Mouse (Mus musculus) midbrain, embryonic 15.5 days (tissue): ENCODE data around the gene Pold2. TPM values are rescaled to one million over a fixed set of nuclear protein-coding genes. Genes with fewer than 3 reads are reported as not detected.
A peak's percentile ranks its signal among the peaks of the same experiment; 100 is the strongest.

Source experiments
- ATAC-seq: fragments of 200-750 bp; cut with Nextera tagmentation; replicated peaks from 2 replicates; pipeline ENCODE4 v1.8.0; 2017; ENCODE audit warnings: moderate TSS enrichment
- H3K27ac ChIP-seq: fragments of 300-500 bp; sonication (generic); 2 replicates; pipeline ENCODE4 v1.5.1; 2015; ENCODE audit warnings: mild to moderate bottlenecking, inconsistent platforms
- H3K27me3 ChIP-seq: fragments of 300-500 bp; sonication (generic); replicated peaks from 2 replicates; pipeline ENCODE4 v1.6.1; 2015; ENCODE audit warnings: inconsistent platforms
- H3K36me3 ChIP-seq: fragments of 300-500 bp; sonication (generic); replicated peaks from 2 replicates; pipeline ENCODE4 v1.6.1; 2015; ENCODE audit warnings: inconsistent platforms
- H3K4me1 ChIP-seq: fragments of 300-500 bp; sonication (generic); 2 replicates; pipeline ENCODE4 v1.6.1; 2015; ENCODE audit warnings: inconsistent platforms
- H3K4me2 ChIP-seq: fragments of 300-500 bp; sonication (generic); 2 replicates; pipeline ENCODE4 v1.6.1; 2015; ENCODE audit warnings: inconsistent platforms, mild to moderate bottlenecking, moderate library complexity
- H3K4me3 ChIP-seq: fragments of 300-500 bp; sonication (generic); 2 replicates; pipeline ENCODE4 v1.5.1; 2015; ENCODE audit warnings: mild to moderate bottlenecking, inconsistent platforms
- H3K9ac ChIP-seq: fragments of 300-500 bp; sonication (generic); 2 replicates; pipeline ENCODE4 v1.6.1; 2015; ENCODE audit warnings: mild to moderate bottlenecking, inconsistent platforms
- H3K9me3 ChIP-seq: fragments of 300-500 bp; sonication (generic); 2 replicates; pipeline ENCODE4 v1.6.1; 2016; ENCODE audit warnings: inconsistent platforms
- WGBS: fragments of 180-500 bp; shearing (Covaris S2); methylation state at CpG from one replicate; pipeline ENCODE4 v1.1.7; 2015; ENCODE audit warnings: mixed read lengths; 5-methylcytosine and 5-hydroxymethylcytosine counted together
- polyA plus RNA-seq: library from polyadenylated mRNA; unstranded; fragments of >200 nt; fragmentation: Nextera tagmentation; extraction: Ambion mirVana; gene quantifications from 2 replicates; pipeline ENCODE4 v1.2.1, GENCODE M21; 2015

Pold2 gene
- polyA plus RNA-seq, 1 experiment from 2014 or later: 51.0 TPM

DNA sequence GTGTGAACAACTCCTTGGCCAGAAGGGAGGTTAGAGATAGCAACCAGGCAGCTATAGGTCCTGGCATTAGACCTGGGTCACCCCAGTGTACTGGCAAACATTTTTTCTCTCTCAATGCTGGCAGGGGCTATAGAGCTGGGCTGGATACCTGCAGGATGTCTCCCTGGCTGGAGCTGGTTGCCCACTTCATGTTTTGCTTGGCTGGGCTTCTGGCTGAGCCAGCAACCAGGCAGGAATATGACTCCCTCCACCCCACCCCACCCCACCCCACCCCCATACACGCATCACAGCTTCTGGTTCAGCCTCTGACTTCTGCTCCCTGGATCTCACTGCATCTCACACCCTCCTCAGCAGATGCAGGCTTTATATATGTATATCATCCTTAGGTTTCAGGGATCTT lies 25.8 kb downstream of the Pold2 start:
- H3K36me3 ChIP-seq: no peaks in the 10 kb centered on the region
- no peaks in the 10 kb centered on the region for H3K9me3 ChIP-seq
- H3K9ac ChIP-seq: no peak overlapping the region
- H3K4me2 ChIP-seq: no peak overlapping the region
- H3K4me3 ChIP-seq: no peak overlapping the region
- H3K27me3 ChIP-seq: no peaks in the 10 kb centered on the region
- H3K27ac ChIP-seq: no peak overlapping the region
- WGBS: 59% methylated on average over 1 of the region's 1 CpGs
- no peaks in the 10 kb centered on the region for H3K4me1 ChIP-seq
- ATAC-seq: no peak

GRCm38 (mm10) chr11:5851021-5851736 lies 26.9 kb downstream of the Pold2 start:
- 56% methylated on average over 4 of the region's 4 CpGs for WGBS
- H3K27ac ChIP-seq: no peak overlapping the region
- H3K4me3 ChIP-seq: no peak overlapping the region
- no peak overlapping the region for H3K9ac ChIP-seq
- no peak for ATAC-seq
- H3K36me3 ChIP-seq: no peaks in the 10 kb centered on the region
- H3K27me3 ChIP-seq: no peaks in the 10 kb centered on the region
- H3K4me1 ChIP-seq: no peaks in the 10 kb centered on the region
- no peak overlapping the region for H3K4me2 ChIP-seq
- H3K9me3 ChIP-seq: no peaks in the 10 kb centered on the region

DNA sequence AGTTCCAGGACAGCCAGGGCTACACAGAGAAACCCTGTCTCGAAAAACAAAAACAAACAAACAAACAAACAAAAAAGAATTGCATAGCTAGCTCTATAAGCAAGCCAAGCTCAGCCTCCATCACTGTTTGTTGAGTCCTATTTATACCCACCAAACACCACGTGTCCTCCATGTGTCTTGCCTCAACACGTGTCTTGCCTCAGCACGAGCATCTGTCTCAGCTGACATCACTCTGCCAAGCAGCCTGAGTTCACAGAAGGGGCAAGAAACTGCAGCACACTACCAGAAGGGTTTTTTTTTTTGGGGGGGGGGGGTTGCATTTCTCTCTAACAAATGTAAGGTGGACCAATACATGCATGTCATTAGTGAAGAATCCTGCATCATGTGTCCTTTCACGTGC lies 27.6 kb downstream of the Pold2 start:
- Histone ChIP-seq H3K4me1 (no peaks in the 10 kb centered on the region), H3K9ac (no peak overlapping the region), H3K27me3 (no peaks in the 10 kb centered on the region), H3K4me2 (no peak overlapping the region), H3K36me3 (no peaks in the 10 kb centered on the region), H3K9me3 (no peaks in the 10 kb centered on the region), H3K27ac (no peak overlapping the region), H3K4me3 (no peak overlapping the region)
- WGBS: 76% methylated on average over 5 of the region's 5 CpGs
- no peak for ATAC-seq

DNA sequence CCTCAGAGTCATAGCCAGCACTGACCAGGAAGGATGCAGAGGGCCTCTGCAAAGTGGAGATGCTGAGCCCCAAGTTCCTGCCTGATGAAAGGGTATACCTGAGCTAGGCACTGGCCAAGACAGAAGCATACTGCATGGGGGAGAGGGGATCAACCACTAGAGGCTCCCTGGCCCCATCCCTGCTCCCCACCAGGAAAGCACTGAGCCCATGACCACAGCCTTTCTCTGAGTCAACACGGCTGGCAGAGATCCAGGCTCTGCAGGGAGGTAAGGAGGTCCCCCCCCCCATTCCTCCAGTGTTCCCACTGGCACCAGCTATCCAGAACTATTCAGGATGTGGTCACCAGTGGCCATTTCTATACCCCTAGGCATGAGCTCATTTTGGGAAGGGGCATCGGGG lies 28.8 kb downstream of the Pold2 start:
- no peak overlapping the region for H3K27ac ChIP-seq
- no peak overlapping the region for H3K9ac ChIP-seq
- no peaks in the 10 kb centered on the region for H3K36me3 ChIP-seq
- no peaks in the 10 kb centered on the region for H3K27me3 ChIP-seq
- H3K4me1 ChIP-seq: no peaks in the 10 kb centered on the region
- H3K9me3 ChIP-seq: no peaks in the 10 kb centered on the region
- ATAC-seq: no peak
- 63% methylated on average over 2 of the region's 2 CpGs for WGBS
- no peak overlapping the region for H3K4me3 ChIP-seq
- H3K4me2 ChIP-seq: no peak overlapping the region

DNA sequence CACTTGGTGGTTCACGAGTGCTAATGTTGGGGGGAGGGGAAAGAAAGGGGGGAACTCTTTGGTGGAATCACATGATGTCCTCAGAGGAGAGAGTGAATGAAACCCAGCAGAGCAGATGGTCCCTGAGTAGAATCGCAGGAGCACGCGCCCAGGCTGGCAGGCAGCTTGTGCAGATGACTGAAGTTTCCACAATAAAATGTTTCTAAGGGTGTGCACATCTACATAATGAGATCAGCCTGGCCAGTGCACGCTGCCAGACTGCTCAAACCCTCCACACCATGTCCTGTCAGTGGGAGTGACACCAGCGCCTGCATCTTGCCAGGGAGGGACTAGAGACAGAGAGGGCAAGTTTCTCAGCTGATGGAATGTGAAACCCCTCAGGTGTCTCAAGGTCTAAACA lies 29.4 kb downstream of the Pold2 start:
- Histone ChIP-seq H3K4me3 (no peak overlapping the region), H3K4me1 (no peaks in the 10 kb centered on the region), H3K27ac (no peak overlapping the region), H3K27me3 (no peaks in the 10 kb centered on the region), H3K9me3 (no peaks in the 10 kb centered on the region), H3K4me2 (no peak overlapping the region), H3K36me3 (no peaks in the 10 kb centered on the region), H3K9ac (no peak overlapping the region)
- 0 out of 2 replicates have a peak, but pooled peaks have one; percentile 42 for ATAC-seq
- 28% methylated on average over 6 of the region's 6 CpGs for whole genome bisulfite sequencing

DNA sequence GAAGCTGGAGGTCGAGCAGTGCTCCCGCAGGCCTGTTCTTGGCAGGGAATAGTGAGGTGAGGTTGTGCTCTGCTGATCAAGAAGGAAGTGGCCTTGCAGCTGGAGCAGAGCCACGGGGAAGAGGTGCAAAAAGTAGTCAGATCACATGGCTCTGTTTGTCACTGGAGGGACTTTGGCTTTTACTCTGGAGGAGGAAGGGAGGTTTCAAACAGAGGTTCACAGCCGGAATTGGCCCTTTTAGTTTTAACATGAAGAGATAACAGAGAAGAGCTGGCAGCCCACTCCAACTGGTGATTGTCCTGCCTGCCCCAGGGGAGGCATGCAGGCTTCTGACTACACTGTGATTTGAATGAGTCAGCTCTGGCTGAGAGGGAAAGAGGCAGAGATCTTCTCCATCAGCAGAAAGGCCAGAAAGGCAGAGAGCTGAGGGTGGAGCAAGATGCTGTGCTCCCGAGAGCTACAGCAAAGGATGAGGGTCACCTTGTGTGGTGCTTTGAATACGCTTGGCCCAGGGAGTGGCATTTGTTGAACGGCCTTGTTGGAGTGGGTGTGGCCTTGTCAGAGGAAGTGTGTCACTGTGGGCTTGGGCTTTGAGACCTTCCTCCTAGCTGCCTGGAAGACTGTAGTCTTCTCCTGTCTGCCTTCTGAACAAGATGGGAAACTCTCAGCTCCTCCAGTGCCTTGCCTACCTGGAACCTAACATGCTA lies 31.3 kb downstream of the Pold2 start:
- ATAC-seq: no peak
- no peaks in the 10 kb centered on the region for H3K9me3 ChIP-seq
- H3K36me3 ChIP-seq: no peaks in the 10 kb centered on the region
- H3K4me3 ChIP-seq: no peak overlapping the region
- no peak overlapping the region for H3K9ac ChIP-seq
- no peak overlapping the region for H3K27ac ChIP-seq
- H3K4me1 ChIP-seq: no peaks in the 10 kb centered on the region
- 81% methylated on average over 7 of the region's 7 CpGs for WGBS
- no peak overlapping the region for H3K4me2 ChIP-seq
- no peaks in the 10 kb centered on the region for H3K27me3 ChIP-seq

- no peak overlapping the region for H3K4me3 ChIP-seq
- WGBS: 82% methylated on average over 3 of the region's 3 CpGs
- no peak for ATAC-seq
These were observed 35.0 kb downstream of the Pold2 start for GRCm38 (mm10) chr11:5843131-5843530.

GRCm38 (mm10) chr11:5841751-5842150 lies 36.3 kb downstream of the Pold2 start:
- Histone ChIP-seq H3K4me2 (no peak overlapping the region), H3K27ac (no peak overlapping the region), H3K4me1 (peaks cover 11% of the 10 kb centered on the region; the same call in 1 of the 2 replicates), H3K9me3 (no peaks in the 10 kb centered on the region), H3K36me3 (no peaks in the 10 kb centered on the region), H3K4me3 (no peak overlapping the region), H3K9ac (no peak overlapping the region), H3K27me3 (no peaks in the 10 kb centered on the region)
- ATAC-seq: no peak
- 99% methylated on average over 2 of the region's 2 CpGs for WGBS

More at GRCm38 (mm10) chr11:5843131-5843530, 35.0 kb downstream of the Pold2 start:
- Histone ChIP-seq H3K27me3 (no peaks in the 10 kb centered on the region), H3K9ac (no peak overlapping the region), H3K4me1 (peaks cover 2% of the 10 kb centered on the region; the same call in 1 of the 2 replicates), H3K27ac (no peak overlapping the region), H3K4me2 (no peak overlapping the region), H3K36me3 (no peaks in the 10 kb centered on the region), H3K9me3 (no peaks in the 10 kb centered on the region)

- Histone ChIP-seq H3K27ac (no peak overlapping the region), H3K4me1 (peaks cover 17% of the 10 kb centered on the region; the same call in 1 of the 2 replicates), H3K4me2 (no peak overlapping the region), H3K9ac (no peak overlapping the region), H3K36me3 (no peaks in the 10 kb centered on the region), H3K9me3 (no peaks in the 10 kb centered on the region), H3K4me3 (no peak overlapping the region), H3K27me3 (no peaks in the 10 kb centered on the region)
- WGBS: 75% methylated on average over 7 of the region's 7 CpGs
- no peak for ATAC-seq
These were observed 37.7 kb downstream of the Pold2 start for GRCm38 (mm10) chr11:5840346-5840745.

DNA sequence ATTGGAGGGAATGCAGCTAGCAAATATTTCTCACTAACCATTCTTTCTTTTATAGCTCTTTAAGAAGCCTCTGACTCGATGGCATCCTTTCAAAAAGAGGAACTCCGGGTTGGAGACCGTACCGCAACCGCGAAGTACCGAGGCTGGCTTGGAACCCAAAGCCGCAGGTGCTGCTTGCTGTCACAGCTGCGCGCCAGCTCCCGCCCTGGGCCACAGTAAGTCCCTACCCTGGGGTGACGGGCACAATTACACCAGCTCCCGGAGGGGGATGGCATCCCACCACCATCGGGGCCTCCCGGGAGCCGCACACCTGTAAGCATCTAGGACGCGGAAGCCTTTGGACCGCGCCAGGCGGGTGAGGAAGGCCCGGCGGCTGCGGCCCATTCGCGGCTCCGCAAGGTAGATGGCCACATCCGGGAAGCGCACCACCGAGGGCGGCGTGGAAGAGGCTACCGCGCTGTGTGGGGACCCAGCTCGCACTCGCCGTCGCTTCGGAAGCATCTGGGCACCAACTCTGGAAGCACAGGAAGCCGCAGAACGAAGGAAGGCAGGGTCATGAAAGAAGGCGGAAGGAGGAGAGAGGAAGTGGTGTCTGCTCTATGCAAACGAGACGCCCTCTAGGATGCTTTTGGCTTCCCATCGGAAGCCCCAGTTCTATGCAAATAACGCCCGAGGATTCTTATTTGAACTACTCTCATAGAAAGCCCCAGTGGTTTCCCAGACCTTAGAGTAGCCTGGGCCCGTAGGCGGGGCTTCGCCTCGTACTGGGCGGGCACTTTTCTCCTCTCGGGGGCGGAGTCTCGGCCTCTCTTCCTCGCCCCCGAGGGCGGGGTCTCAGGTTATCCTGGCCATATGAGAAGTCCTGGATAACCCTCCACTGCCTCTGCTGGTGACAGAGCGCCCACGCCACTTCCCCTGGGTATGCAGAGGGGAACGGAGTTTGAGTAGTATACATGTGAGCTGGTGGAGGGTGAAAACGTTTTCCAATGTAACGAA lies 40.5 kb downstream of the Pold2 start, which contains the start of gene Polm:
Polm (minus strand) TSS at position 766 of the 996 bp plus-strand sequence.
- H3K9me3 ChIP-seq: no peaks in the 10 kb centered on the region
- peak within 1 kb of the TSS; percentile 66 for H3K4me3 ChIP-seq
- H3K9ac ChIP-seq: peak within 1 kb of the TSS; percentile 69
- ATAC-seq: peak; percentile 96
- WGBS: under 1% methylated on average over 63 of the region's 63 CpGs
- no peaks in the 10 kb centered on the region for H3K27me3 ChIP-seq
- H3K4me1 ChIP-seq: peaks cover 17% of the 10 kb centered on the region; the same call in 1 of the 2 replicates
- peak within 1 kb of the TSS; percentile 78 for H3K27ac ChIP-seq
- peak within 1 kb of the TSS; percentile 85 for H3K4me2 ChIP-seq
- no peaks in the 10 kb centered on the region for H3K36me3 ChIP-seq

DNA sequence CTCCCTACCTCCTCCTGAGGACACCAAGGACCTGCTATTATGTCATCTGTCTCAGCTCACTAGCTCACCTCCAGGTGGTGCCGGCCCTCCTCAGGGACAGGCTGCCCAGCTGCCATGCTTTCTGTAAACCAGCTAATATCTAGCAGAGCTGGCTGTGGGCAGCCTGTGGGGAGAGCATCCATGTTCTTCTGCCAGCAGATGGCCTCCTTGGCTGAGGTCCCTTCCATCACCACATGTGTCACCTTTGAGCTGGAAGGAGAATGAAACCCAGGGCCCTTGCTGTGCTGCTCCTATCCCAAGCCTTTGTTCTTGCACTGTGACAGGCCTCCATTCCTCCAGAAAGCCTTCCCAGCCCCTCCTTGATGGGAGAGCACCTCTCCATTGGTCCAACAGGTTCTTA lies 42.0 kb downstream of the Pold2 start:
- WGBS: 47% methylated on average over 1 of the region's 1 CpGs
- H3K27me3 ChIP-seq: no peaks in the 10 kb centered on the region
- H3K9ac ChIP-seq: no peak overlapping the region
- H3K4me2 ChIP-seq: no peak overlapping the region
- H3K36me3 ChIP-seq: no peaks in the 10 kb centered on the region
- ATAC-seq: 0 out of 2 replicates have a peak, but pooled peaks have one; percentile 5
- H3K27ac ChIP-seq: no peak overlapping the region
- peaks cover 17% of the 10 kb centered on the region; the same call in 1 of the 2 replicates for H3K4me1 ChIP-seq
- no peaks in the 10 kb centered on the region for H3K9me3 ChIP-seq
- no peak overlapping the region for H3K4me3 ChIP-seq

- no peaks in the 10 kb centered on the region for H3K9me3 ChIP-seq
- H3K9ac ChIP-seq: no peak overlapping the region
- H3K27me3 ChIP-seq: no peaks in the 10 kb centered on the region
- no peak for ATAC-seq
- no peak overlapping the region for H3K4me3 ChIP-seq
- H3K4me1 ChIP-seq: peaks cover 17% of the 10 kb centered on the region; the same call in 1 of the 2 replicates
- no peak overlapping the region for H3K4me2 ChIP-seq
- no peaks in the 10 kb centered on the region for H3K36me3 ChIP-seq
- WGBS: 94% methylated on average over 7 of the region's 7 CpGs
- no peak overlapping the region for H3K27ac ChIP-seq
These were observed 43.0 kb downstream of the Pold2 start for GRCm38 (mm10) chr11:5835057-5835456.
